Mouse (Mus musculus): ENCODE data around the gene Cd9.

DNA sequence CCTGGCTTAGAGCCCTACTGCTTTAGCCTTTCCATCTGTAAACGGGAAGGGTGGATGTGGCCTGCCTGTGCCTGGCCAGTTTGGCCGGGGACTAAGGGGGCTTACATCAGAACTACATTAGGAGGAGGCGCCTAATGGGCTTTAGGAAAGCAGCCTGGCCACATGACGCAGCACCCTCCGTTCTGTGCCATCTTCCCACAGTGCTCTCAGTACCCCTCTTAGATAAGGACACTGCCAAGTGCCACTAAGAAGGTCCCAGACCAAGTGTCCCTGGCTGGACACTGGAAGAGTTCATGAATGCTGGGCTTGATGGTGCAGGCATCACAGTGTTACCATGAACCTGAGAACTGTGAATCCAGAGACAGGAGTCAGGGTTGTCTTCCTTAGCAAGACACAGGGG is 20.7 kb downstream of the Cd9 start:
- TF ChIP-seq CTCF (IDR thresholded peaks at IDR 0.05; ENCODE audit: low read depth) (no peak), EP300 (IDR thresholded peaks at IDR 0.05; ENCODE audit: low read depth) (no peak)

All from liver, postnatal 0 days (tissue).